Mouse (Mus musculus): ENCODE measurements at regions not wholly inside any gene's neighbourhood (a gene's known extent, or its start where the extent isn't known, plus 50 kb on each side); places are given as distances from the start of the nearest gene placed in this dataset.
"Not testable (repeated sequence)": the region's sequence is repeated elsewhere in the genome, so short reads cannot be mapped to it uniquely, and the experiment has no call there.

DNA sequence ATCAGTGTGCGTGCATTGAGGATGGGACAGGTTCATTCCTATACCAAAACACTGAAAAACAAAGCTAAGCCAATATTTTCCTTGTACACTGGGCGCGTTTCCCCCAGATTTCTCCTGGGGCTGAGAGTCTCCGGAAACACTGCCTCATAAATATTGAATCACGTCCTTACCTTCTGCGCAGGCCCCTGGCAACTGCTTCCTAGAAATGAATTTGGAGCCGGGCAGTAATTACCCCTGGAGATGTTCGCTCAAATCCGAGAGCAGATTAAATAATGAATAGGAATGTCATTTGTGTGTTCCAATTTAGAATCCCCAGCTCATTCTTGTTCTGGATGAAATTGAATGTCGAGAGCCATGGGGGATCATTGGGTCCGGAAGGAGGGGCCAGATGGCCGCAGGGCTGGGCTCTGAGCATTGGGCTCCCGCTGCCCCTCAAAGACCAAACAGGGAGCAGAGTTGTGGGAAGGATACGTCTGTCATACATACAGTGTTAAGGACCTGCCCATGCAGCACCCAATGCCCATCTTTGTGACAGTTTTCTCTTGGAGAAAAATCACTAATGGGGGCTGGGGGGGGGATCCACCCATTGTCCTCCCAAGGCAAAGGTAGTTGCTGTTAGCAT lies 117.7 kb upstream of the Kcng1 start:
- TF ChIP-seq POLR2A (IDR thresholded peaks at IDR 0.05; ENCODE audit: low read depth, low read length): no peak
- TF ChIP-seq CTCF (IDR thresholded peaks at IDR 0.05; ENCODE audit: extremely low read depth, insufficient read length, insufficient replicate concordance, low read depth, low read length): no peak
- H3K4me3 ChIP-seq (ENCODE audit: low read depth, low read length): no peak overlapping the region
- no peaks in the 10 kb centered on the region for H3K4me1 ChIP-seq (ENCODE audit: control insufficient read depth, insufficient read depth, insufficient read length, low read length)
- WGBS: 85% methylated on average over 14 of the region's 14 CpGs
- no peaks in the 10 kb centered on the region for H3K27me3 ChIP-seq (ENCODE audit: control insufficient read depth, insufficient read depth, low read length)
- no peaks in the 10 kb centered on the region for H3K36me3 ChIP-seq (ENCODE audit: control insufficient read depth, insufficient read depth, low read length)
- H3K27ac ChIP-seq (ENCODE audit: insufficient read depth, low read depth, low read length): no peak overlapping the region

GRCm38 (mm10) chr2:168396316-168396715 lies 114.8 kb upstream of the Kcng1 start:
- H3K4me1 ChIP-seq (ENCODE audit: control insufficient read depth, insufficient read depth, insufficient read length, low read length): no peaks in the 10 kb centered on the region
- H3K27me3 ChIP-seq (ENCODE audit: control insufficient read depth, insufficient read depth, low read length): no peaks in the 10 kb centered on the region
- no peak overlapping the region for H3K27ac ChIP-seq (ENCODE audit: insufficient read depth, low read depth, low read length)
- TF ChIP-seq CTCF (IDR thresholded peaks at IDR 0.05; ENCODE audit: extremely low read depth, insufficient read length, insufficient replicate concordance, low read depth, low read length) (no peak), POLR2A (IDR thresholded peaks at IDR 0.05; ENCODE audit: low read depth, low read length) (no peak)
- no peaks in the 10 kb centered on the region for H3K36me3 ChIP-seq (ENCODE audit: control insufficient read depth, insufficient read depth, low read length)
- WGBS: 45% methylated on average over 3 of the region's 3 CpGs
- no peak overlapping the region for H3K4me3 ChIP-seq (ENCODE audit: low read depth, low read length)

DNA sequence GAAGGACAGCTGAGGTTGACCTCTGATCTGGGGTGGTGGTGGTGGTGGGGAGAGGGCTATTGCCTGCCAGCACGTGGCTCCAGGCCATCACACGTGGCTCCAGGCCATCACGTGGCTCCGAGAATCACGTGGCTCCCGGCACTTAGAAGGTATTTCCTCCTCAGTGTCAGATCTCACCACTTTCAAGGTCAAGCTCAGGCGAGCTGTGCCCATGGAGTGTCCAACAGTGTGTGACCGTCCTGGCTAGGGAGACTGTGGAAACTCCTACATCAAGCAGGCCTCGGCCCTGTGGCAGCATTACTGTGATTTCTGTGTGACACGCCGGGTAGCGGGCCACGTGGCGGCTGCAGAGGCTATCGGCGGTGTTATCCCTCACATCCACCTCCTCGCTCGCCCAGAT lies 111.8 kb upstream of the Kcng1 start:
- TF ChIP-seq CTCF (IDR thresholded peaks at IDR 0.05; ENCODE audit: extremely low read depth, insufficient read length, insufficient replicate concordance, low read depth, low read length) (no peak), POLR2A (IDR thresholded peaks at IDR 0.05; ENCODE audit: low read depth, low read length) (no peak)
- 89% methylated on average over 18 of the region's 18 CpGs for WGBS

GRCm38 (mm10) chr2:168392171-168392570 lies 110.6 kb upstream of the Kcng1 start:
- H3K36me3 ChIP-seq (ENCODE audit: control insufficient read depth, insufficient read depth, low read length); H3K27me3 ChIP-seq (ENCODE audit: control insufficient read depth, insufficient read depth, low read length); H3K27ac ChIP-seq (ENCODE audit: insufficient read depth, low read depth, low read length); H3K4me3 ChIP-seq (ENCODE audit: low read depth, low read length); H3K4me1 ChIP-seq (ENCODE audit: control insufficient read depth, insufficient read depth, insufficient read length, low read length): not testable (repeated sequence)
- WGBS: 84% methylated on average over 3 of the region's 3 CpGs

More for the DNA sequence above, 111.8 kb upstream of the Kcng1 start:
- no peaks in the 10 kb centered on the region for H3K4me1 ChIP-seq (ENCODE audit: control insufficient read depth, insufficient read depth, insufficient read length, low read length)
- H3K36me3 ChIP-seq (ENCODE audit: control insufficient read depth, insufficient read depth, low read length): no peaks in the 10 kb centered on the region
- H3K4me3 ChIP-seq (ENCODE audit: low read depth, low read length): no peak overlapping the region
- no peaks in the 10 kb centered on the region for H3K27me3 ChIP-seq (ENCODE audit: control insufficient read depth, insufficient read depth, low read length)
- H3K27ac ChIP-seq (ENCODE audit: insufficient read depth, low read depth, low read length): no peak overlapping the region

DNA sequence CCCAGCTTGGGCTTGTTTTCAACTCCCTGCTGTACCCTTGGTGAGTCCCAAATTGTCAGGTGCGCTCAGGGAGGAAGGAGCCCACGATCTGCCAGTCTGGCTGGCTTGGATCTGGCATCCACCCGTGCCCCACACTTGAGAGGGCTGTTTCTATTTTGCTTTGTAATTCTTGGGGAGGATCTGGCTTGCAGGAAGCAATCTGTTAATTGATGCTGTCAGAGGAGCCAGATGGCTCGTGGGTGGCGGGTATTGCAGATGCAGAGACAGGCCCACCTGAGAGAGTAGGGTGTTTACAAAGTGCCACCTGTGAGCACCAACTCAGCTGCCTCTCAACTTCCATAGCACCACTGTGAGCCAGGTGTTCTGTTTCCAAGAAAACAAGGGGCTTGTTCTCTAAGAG lies 99.1 kb upstream of the Kcng1 start:
- Histone ChIP-seq H3K27me3 (ENCODE audit: control insufficient read depth, insufficient read depth, low read length) (no peaks in the 10 kb centered on the region), H3K27ac (ENCODE audit: insufficient read depth, low read depth, low read length) (no peak overlapping the region), H3K4me1 (ENCODE audit: control insufficient read depth, insufficient read depth, insufficient read length, low read length) (no peaks in the 10 kb centered on the region), H3K4me3 (ENCODE audit: low read depth, low read length) (no peak overlapping the region), H3K36me3 (ENCODE audit: control insufficient read depth, insufficient read depth, low read length) (no peaks in the 10 kb centered on the region)
- no peak for TF ChIP-seq POLR2A (IDR thresholded peaks at IDR 0.05; ENCODE audit: low read depth, low read length)
- TF ChIP-seq CTCF (IDR thresholded peaks at IDR 0.05; ENCODE audit: extremely low read depth, insufficient read length, insufficient replicate concordance, low read depth, low read length): no peak
- 69% methylated on average over 5 of the region's 5 CpGs for WGBS

GRCm38 (mm10) chr2:168372356-168372755 lies 90.8 kb upstream of the Kcng1 start:
- H3K27me3 ChIP-seq (ENCODE audit: control insufficient read depth, insufficient read depth, low read length): no peaks in the 10 kb centered on the region
- H3K4me3 ChIP-seq (ENCODE audit: low read depth, low read length): no peak overlapping the region
- H3K4me1 ChIP-seq (ENCODE audit: control insufficient read depth, insufficient read depth, insufficient read length, low read length): no peaks in the 10 kb centered on the region
- no peak overlapping the region for H3K27ac ChIP-seq (ENCODE audit: insufficient read depth, low read depth, low read length)
- 93% methylated on average over 5 of the region's 5 CpGs for WGBS
- H3K36me3 ChIP-seq (ENCODE audit: control insufficient read depth, insufficient read depth, low read length): no peaks in the 10 kb centered on the region
- no peak for TF ChIP-seq CTCF (IDR thresholded peaks at IDR 0.05; ENCODE audit: extremely low read depth, insufficient read length, insufficient replicate concordance, low read depth, low read length)
- no peak for TF ChIP-seq POLR2A (IDR thresholded peaks at IDR 0.05; ENCODE audit: low read depth, low read length)

DNA sequence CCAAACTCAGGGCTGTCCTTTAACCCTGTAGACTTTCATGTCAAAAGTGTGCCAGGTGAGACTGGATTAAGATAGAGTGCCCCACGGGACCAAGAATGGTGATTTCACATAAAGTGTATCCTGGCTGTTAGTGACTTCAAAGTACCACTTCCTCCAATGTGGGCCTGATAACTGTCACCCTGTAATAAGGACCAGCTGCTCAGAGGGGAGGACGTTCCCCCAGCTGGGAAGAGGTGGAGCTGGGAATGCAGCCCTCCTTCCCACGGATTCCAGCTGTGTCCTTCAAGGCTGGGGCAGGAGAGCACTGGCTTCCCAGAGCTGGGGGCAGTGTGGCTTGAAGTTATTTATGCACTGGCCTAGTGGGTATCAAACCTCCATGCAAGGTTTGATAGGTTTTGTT lies 89.7 kb upstream of the Kcng1 start:
- Histone ChIP-seq H3K27me3 (ENCODE audit: control insufficient read depth, insufficient read depth, low read length) (no peaks in the 10 kb centered on the region), H3K4me3 (ENCODE audit: low read depth, low read length) (no peak overlapping the region), H3K36me3 (ENCODE audit: control insufficient read depth, insufficient read depth, low read length) (no peaks in the 10 kb centered on the region), H3K4me1 (ENCODE audit: control insufficient read depth, insufficient read depth, insufficient read length, low read length) (no peaks in the 10 kb centered on the region), H3K27ac (ENCODE audit: insufficient read depth, low read depth, low read length) (no peak overlapping the region)
- no peak for TF ChIP-seq POLR2A (IDR thresholded peaks at IDR 0.05; ENCODE audit: low read depth, low read length)
- WGBS: 19% methylated on average over 3 of the region's 3 CpGs

GRCm38 (mm10) chr2:168359200-168359599 lies 77.7 kb upstream of the Kcng1 start:
- no peaks in the 10 kb centered on the region for H3K36me3 ChIP-seq (ENCODE audit: control insufficient read depth, insufficient read depth, low read length)
- no peak overlapping the region for H3K27ac ChIP-seq (ENCODE audit: insufficient read depth, low read depth, low read length)
- 52% methylated on average over 8 of the region's 8 CpGs for WGBS
- TF ChIP-seq POLR2A (IDR thresholded peaks at IDR 0.05; ENCODE audit: low read depth, low read length) (no peak), CTCF (IDR thresholded peaks at IDR 0.05; ENCODE audit: extremely low read depth, insufficient read length, insufficient replicate concordance, low read depth, low read length) (no peak)
- no peak overlapping the region for H3K4me3 ChIP-seq (ENCODE audit: low read depth, low read length)
- no peaks in the 10 kb centered on the region for H3K4me1 ChIP-seq (ENCODE audit: control insufficient read depth, insufficient read depth, insufficient read length, low read length)
- no peaks in the 10 kb centered on the region for H3K27me3 ChIP-seq (ENCODE audit: control insufficient read depth, insufficient read depth, low read length)

Data from small intestine, adult 2 months (tissue).